Mouse (Mus musculus) NIH3T3 (cell line): ENCODE measurements around the gene Med28.

Experiments used
- DNase-seq: peaks from one replicate; pipeline ENCODE4 v3.0.0-alpha.2; 2012; ENCODE audit warnings: low read depth

The Med28 gene

DNA sequence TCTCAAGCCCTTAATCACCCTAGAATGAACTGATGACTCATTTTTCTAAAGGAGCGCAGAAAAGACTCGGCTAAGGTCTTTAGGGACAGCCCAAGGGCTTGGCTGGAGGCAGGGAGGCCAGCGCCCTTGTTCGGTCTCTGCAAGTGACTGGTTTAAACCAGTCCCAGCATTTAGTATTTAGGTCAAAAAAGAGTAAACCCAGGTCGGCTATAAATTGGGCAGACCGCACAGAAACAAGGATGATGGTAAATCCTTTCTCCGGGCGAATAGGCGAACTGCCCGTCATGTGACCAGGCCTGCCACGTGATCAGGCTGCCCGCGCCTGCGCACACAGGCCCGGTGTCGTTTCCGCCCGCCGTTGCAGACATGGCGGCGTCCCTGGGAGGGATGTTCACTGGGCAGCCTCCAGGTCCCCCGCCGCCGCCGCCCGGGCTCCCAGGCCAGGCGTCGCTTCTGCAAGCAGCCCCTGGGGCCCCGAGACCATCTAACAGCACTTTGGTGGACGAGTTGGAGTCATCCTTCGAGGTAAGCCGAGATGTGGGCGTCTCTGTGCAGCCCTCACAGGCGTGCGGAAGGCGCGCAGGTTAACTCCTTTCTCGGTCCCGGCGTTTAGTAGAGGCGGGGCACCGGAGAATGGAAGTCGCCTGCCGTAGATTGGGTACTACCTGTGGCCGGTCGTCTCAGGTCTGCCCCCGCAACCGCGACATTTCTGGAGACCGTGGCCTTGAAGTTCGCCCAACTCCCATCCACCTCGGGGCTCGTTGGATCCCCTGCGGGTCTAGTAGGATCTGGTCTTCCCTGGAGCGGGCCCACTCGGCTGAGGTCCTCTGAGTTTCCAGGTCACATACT is at the start of gene Med28:
TSS of gene Med28 (plus strand) at position 270 of the 849 bp plus-strand sequence.
- DNase-seq: peak; percentile 95

DNA sequence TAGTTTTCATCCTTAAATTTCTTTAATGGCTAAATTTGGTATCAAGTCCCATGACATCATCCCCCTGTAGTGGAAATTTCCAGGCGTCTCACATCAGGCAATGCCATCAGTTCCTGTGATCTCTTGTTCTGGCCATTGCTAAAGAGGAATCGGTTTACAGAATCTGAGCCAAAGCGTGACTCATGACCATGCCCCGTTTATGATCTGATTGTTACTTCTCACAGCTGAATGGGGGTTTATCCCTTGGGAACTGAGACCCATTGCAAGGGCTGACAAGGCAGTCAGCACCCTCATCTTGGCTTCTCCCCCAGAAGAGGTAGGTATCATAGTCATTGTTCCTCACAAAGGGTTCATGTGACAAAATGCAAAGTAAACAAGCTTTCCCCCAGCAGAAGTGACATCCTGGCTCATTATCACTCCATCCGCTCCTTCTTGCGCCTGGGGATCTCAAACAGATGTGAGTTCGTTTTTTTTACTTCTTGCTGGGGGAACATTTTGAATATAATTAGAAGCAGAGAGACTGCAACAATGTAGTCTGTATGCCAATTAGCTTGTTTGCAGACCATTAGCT is 47.1 kb upstream of the Med28 start:
- DNase-seq: peak; percentile 88

DNA sequence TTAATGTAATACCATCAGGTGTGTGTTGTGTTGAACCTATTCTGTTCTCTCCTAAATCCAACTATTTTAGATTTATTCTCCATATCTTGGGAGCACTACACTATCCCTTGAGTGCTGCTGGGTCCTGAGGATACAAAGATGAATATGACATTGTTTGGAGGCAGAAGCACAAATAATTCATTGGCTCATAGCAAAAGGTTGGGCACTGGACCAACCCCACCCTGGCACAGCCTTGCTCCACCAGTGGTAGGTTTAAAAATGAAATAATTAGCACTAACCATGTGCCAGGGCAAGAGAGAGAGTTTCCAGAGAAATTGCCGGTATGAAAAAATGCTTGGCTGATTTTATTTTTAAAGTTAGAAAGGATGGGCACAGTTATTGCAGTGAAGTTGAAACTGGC is 46.5 kb upstream of the Med28 start:
- no peak for DNase-seq

DNA sequence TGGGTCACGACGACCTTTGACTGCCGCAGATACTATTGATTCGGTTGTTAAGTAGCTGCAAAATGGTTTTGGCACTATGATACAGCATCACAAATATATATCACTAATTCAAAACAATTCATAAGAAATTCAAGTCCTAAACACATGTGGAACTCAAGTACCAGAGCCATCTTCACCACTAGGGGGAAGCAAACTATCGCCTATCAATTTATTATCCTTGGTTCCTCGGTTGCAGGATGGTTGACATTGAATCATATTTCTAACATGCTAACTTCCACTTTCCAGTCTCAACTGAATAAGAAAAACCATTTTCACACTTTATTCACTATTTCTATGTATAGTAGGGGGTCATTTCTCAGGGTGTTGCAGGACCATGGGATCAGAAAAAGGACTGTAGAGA is 45.8 kb upstream of the Med28 start:
- DNase-seq: peak; percentile 93

DNA sequence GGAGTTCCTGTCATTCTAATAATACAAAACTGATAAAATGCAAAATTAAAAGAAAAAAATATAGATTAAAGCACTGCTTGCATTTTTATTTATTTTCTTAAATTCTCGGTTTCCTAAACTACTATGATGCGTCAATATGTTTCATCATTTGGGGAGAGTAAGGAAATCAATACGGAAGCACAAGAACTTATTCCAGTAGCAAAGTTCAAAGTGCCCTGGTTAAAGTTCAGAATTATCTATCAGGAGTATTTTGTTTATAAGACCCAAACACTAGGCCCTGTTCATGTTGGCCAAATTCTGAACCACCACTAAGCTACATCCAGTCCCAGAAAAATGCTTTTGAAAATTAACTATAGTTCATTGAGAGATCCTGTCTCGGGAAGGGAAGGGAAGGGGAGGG is 45.3 kb upstream of the Med28 start:
- no peak for DNase-seq

DNA sequence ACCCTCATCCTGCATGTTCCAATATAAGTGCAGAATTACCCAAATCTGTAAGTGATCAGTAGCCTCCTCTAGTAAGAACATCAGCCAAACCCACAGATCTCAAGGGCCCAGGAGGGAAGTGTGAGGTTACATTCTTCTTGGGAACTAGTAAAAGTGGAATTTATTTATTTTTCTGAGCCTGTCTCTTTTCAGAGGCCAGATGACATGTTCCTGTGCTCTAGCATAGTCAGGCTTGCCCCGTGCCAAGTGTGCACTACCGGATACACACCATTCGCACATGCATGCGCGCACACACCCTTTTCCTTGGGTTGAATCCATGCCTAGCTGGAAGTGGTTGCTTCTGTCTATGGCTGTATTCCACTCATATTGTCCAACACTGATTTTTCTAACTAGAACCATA is 44.3 kb upstream of the Med28 start:
- DNase-seq: peak; percentile 52

DNA sequence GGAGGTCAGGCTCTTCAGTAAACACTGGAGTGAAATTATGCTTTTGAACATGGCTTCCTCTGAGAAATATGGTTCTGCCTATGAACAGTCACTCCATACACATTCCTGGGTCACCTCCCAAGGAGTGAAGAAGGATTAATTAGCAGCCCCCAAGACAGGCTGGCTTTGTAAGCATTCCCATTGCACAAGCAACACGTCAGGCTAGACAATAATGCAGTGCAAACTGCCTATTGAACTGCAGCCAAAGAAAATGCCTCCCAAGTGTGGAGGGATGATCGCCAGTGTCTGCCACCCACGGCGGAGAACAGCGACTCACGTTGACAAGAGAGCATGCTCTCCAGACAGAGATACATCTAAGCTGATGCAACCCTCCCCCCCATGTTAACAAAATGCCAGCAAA is 43.7 kb upstream of the Med28 start:
- peak; percentile 66 for DNase-seq

DNA sequence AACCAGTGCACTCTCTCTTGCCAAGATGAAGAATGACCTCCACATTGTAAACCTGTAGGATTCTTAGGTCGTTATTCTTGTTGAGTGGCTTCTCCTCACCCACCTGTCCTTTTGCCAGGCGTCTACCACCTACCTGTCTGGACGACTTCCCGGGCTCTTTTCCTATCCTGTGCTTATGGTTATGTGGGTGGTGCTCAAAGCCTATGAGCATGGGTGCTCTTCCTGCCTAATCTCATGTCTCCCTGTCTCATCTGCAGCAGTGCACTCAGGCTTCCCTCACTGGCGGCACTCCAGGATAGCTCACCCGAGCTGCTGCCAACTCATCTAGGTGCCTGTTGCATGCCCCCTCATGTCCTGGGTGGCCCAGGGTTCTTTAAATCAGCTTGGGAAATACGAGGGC is 42.4 kb upstream of the Med28 start:
- no peak for DNase-seq

DNA sequence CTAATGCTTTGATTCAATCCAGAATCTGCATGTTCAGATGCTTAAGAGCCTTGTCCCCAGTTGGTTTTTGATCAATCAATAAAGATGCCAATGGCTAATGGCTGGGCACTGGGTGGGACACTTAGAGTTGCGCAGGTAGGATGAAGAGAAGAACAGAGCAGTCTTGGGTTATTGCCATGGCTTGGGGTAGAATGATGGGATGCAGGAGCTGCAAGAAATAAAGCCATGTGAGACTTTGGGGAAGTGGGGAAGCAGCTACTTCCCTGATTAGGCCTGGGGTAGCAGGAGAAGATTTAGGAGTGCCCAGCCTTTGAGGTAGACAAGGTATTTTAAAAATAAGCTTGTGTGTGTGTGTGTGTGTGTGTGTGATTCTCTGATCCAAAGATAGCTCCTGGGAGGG is 40.0 kb upstream of the Med28 start:
- no peak for DNase-seq

DNA sequence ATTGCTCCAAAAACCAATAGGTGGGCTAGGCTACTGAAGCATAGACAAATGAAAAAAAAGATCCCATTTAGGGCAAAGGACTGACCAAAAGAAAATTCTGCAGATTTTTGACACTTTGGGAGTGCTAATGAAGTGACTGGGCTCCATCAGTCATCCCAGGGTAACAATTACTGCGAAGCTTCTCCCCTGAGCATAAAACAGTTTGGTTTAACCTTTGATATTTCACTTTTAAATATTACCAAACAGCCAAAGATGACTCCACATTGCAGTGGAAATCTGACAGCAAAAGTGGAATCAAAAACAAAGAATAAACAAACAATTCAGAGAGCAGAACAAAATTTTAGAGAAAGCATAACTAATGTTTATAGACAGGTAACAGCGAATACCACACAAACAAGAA is 38.9 kb upstream of the Med28 start:
- no peak for DNase-seq

DNA sequence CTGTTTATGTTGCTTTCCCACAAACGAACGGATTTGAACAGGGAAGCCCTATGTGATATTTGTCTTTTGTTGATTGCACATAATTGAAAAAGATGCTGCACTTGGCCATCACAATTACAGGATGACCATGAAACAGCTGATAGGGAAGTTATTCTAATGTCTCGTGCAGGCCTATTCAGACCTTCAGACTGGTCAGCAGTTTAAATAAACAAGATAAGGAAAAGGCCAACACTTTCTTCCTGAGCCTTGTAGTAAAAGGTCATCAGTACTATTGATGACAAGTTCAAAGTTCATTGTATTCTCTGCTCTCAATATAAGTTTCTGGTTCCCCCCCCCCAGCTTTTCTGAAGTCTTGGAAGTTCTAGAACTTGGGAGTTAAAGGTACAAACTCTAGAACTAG is 37.4 kb upstream of the Med28 start:
- no peak for DNase-seq

DNA sequence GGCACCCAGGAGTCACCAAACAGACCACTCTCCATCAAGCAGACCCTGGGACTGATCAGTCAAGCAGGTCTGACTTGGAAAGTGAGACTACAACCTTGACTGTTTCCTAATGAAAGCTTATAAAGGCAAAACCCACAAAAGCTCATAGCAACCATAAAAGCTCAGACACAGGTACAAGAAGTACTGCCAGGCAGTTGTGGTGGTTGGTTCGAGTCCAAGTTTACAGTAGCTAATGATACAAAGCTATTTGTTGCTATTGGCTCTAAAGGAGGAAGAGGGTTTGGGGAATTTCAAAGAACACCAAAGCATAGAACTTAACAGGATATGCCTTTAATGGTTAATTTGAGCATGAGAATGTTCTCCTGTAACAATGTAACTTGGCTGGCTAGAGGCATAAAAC is 36.4 kb upstream of the Med28 start:
- DNase-seq: no peak

DNA sequence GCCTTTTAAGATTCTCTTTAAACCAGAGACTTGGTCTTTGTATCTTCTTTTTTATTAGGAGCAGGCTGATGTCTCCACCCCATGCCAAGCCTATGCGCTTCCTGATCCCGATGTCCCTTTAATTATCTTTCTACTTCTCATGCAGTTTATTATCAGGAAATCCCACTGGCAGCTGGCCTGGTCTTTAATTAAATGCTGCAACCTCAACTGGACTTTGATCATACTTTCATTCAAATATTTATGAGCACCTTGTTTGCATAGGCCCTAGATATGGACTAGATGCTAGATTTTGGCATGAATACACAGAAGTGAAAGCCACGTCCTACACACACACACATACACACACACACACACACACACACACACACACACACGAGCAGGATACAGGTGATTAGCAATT is 28.3 kb upstream of the Med28 start:
- DNase-seq: no peak

DNA sequence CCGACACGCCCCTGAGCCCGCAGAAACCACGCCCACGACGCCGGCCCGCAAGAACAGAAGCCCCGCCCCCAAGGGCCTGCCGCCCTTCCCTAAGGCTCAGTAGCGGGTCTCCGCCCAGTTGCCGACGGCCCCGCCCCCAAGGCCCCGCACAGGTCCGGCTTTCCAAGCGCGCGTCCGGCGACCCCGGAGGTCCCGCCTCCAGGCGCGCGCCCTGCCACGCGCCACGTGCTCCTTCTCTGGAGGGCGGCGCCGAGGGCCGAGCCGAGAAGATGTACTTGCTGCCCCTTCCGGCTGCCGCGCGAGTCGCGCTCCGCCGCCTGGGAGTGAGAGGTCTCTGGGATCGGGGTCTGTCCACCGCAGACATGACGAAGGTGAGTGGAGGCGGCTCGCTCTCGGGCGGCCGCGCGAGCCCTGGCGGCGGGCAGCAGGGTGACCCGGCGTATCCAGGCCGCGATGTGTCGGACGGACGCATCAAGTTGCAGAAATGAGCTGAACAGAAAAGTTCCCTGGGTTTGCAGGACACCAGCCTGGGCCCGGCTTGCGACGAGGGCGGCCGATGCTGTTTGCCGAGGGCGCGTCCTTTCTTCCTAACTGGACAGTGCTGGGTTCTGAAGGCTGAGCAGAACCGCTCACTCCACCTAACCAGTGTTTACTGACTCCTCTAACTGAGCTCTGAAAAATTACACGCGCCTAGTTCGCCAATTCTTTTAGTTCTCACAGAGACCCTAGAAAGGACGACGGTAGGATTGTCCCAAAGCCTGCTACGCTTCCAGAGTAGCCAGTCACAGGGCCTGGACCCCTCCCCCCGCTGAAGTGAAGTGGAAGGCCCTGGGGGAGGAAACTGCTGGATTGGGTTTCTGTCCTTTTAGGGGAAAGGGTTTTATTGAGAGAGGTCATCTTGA is 26.6 kb upstream of the Med28 start, which contains the start of gene Lap3:
TSS of gene Lap3 (plus strand) at position 184 of the 902 bp plus-strand sequence.
- DNase-seq: peak; percentile 99

DNA sequence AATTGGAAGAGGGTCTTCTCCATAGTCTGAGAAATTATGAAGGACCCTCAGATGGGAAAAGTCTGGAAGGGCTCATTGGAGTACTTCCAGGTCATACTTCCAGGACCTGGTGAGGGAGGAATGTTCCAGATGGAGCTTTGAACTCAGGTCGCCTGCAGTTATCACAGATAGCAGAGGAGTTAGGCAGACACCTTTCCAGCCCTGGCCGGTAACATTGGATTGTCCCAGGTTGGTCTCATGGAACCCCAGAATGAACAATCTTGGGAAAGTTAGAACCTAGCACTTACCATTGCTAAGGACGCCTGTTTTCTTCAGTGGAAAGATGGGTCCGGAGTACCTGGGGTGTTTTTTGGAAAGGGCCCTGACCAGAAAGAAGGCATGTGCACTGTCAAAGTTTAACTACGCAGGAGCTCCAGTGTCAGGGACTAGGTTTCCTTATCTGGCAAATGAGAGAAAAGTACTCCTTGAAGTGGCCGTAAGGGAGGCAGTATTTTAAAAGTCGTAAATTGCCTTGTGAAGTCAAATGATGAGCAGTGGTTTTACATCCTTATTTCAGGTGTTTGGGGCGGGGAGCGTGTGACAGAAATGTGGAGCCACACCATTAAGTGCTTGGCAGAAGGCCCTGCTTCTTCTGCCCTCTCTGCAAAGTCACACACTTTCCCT is 25.8 kb upstream of the Med28 start:
- DNase-seq: no peak

DNA sequence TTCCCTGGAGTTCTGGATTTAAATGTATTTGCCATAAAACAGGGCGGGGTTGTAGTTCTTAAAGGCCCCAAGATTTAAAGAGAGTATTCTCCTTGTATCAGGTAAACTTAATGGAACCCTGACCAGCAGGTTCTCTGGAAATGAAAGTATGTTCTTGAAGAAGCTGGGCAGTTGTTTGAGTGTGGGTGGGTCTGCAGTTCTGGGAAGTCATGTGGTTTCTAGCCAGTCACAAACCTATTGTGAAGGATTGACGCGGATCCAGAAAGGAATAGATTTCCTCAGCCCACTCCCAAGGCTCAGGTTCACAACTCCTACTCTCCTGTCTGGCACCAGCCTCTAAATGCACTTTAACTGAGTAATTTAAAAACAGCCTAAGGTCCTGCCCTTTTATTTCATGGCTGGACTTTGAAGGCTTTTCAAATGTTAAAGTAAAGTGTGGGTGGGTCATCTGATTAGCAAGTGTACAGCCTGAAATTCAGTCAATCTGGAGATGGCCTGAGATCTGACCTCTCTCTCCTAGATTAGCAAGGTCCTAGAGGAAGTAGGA is 24.5 kb upstream of the Med28 start:
- no peak for DNase-seq

DNA sequence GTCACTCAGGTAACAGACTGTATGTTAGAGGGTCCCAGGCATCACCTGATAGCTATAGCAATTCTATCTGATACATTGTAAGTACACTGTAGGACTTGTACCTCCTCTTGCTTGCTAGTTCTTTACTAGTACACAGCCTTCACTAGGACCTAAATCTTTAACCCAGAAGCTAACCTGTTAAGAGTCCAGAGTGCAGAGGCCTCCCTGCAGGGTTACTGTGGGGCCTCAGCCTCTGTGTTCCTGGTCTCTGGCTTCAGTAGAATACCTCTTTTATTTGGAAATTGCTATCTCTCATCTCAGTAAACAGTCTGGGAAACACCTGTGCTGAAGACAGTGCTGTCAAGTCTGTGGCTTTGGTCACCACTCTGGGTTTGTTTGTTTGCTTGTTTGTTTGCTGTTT is 24.0 kb upstream of the Med28 start:
- DNase-seq: no peak

DNA sequence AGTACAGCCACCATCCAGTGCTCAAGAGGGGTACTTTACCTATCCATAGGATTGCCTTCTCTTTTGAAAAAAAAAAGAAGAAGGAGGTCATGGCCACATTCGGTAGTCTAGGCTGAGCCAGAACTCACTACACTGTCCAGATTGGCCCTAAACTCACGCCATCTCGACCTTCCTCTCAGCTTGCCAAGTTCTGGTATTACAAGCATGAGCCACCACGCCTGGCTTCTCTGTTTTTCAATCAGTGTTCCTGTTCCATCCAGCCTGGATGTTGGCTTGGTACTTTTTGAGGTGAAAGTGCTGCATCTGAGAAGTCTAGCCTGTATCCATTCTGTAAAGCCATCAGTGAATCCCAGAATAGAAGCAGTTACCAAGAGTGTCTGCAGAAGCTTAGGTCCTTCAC is 23.6 kb upstream of the Med28 start:
- DNase-seq: no peak

DNA sequence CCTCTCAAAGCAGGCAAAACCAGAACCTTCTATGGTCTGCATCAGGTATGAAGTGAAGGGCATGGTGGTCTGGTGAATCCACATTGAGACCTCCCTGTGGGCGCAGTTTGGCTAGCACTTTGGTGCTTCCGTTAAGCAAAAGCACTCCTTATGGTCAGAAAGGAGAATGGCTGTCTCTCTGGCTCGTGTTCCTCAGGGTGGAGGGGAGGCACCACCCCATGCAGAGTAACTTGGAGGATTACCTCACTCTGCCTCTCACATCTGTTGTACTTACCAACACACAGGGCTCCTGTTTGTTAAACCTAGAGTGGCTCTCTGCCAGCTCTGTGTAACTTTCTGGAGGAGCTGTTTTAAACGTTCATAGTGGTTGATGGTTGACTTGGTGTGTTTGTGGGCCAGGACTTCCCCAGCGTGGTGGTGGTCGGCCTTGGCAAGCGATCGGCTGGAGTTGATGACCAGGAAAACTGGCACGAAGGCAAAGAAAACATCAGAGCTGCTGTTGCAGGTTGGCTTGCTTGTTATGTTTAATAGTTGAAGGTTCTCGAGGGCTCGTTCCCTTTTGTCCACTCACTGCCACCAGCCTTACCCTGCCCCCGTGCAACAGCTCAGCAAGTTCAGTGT is 23.0 kb upstream of the Med28 start:
- peak; percentile 40 for DNase-seq

DNA sequence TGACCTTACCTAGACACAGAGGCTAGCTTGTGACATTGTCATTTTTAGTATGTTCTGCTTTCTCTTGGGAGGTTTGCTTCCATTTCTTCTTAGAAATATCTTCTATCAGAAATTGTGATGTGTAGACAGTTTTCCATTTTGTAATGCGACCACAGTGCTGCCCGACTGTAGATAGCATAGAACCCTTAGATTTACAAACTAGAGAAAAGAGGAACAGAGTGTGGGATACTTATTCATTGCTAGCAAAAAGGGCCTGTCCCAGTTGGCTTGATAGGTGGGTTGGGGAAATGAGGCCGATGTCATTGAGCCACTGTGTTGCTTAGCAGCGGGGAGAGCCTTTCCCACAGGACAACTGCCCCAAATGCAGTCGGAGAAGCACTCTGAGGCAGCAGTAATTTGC is 22.5 kb upstream of the Med28 start:
- DNase-seq: no peak

DNA sequence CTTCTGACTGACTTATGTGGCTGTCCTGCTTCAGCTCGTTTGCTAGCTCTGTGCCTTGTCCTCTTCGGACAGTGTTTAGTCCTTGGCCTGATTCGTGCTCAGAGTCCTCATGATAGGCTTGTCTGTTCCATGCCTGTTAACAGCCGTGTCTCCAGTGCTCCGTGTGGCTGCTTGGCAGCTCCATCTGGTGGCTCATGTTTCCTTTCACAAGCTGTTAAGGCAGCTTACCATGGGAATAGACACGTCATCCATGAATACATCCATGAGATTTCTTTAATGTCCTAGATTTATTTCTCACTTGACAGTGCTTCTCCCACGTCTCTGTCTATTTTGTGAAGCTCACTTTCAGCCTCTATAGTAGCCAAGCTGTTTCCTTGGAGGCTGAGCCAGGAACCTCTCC is 10.0 kb upstream of the Med28 start:
- DNase-seq: no peak
